Mouse (Mus musculus) gastrocnemius, adult 2 months (tissue): ENCODE results near the gene Trim68. TPM values are rescaled to one million over a fixed set of nuclear protein-coding genes. Genes with fewer than 3 reads are reported as not detected.

ENCODE experiments used
- DNase-seq: peaks from one replicate; pipeline ENCODE4 v3.0.0; 2022
- H3K27ac ChIP-seq: fragments of 200-600 bp; 2 replicates; pipeline ENCODE4 v1.8.1; 2022; ENCODE audit warnings: mild to moderate bottlenecking
- H3K4me3 ChIP-seq: fragments of 200-600 bp; 2 replicates; pipeline ENCODE4 v1.8.1; 2022; ENCODE audit warnings: mild to moderate bottlenecking, moderate library complexity
- CTCF ChIP-seq: fragments of 200-600 bp; IDR thresholded peaks from 2 replicates; pipeline ENCODE4 v1.8.1; 2022; ENCODE audit warnings: antibody characterized with exemption, mild to moderate bottlenecking, moderate library complexity
- intact Hi-C: fragments of 180-260 bp; cut with DNase I; formaldehyde crosslinking; loops from one replicate; pipeline ENCODE4 v1.15.1; 2025
- total RNA-seq, 2 experiments: library from RNA; stranded (reverse); gene quantifications; 2 replicates each; pipeline ENCODE4 v1.2.3; 2021

Trim68 gene
- total RNA-seq, 2 experiments from 2014 or later = 4.0 to 4.8 TPM

DNA sequence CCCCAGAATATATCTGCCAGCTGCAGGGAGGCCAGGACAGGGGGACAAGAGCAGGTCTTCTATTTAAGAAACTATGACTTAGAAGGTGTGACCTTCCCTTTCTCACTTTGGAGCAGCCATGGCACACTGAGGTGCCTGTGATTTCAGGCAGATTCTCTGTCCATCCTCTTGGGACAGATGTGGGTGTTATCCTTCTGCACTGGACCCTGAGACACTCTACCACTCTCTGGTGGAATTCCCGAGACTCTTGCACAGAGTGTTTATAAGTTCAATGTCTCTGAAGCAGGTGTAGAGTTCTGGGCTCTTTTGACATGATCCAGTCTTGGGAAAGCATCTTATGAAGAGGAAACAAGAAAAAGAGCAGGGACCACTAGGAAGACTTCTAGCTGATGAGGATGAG, 49.0 kb downstream of the Trim68 start, which contains the start of gene Olfr554:
Gene Olfr554 (plus strand): TSS at position 301 of the 400 bp plus-strand sequence.
- no peak within 1 kb of the TSS for H3K4me3 ChIP-seq
- DNase-seq = no peak
- no peak within 1 kb of the TSS for H3K27ac ChIP-seq
- intact Hi-C loops = no loop called here
- no peak for TF ChIP-seq CTCF

- Histone ChIP-seq H3K27ac (no peak overlapping the region), H3K4me3 (no peak overlapping the region)
- TF ChIP-seq CTCF = peak; percentile 72
- DNase-seq = no peak
- intact Hi-C loops = loop anchor here (2.0 kb wide), 1 partner anchor 124 kb away; no protein-coding TSS in a partner anchor
These were observed 50.5 kb downstream of the Trim68 start for GRCm38 (mm10) chr7:102636665-102637064.

Other genes with a start within 250 kb of the Trim68 start
- 10 to 100 TPM; 15.3 to 21.8 TPM for gene Rrm1, start 245.6 kb downstream of the Trim68 start, total RNA-seq
- gene Olfr543, start 205.6 kb downstream of the Trim68 start, total RNA-seq = not detected
- not detected for gene Olfr544, start 199.0 kb downstream of the Trim68 start, total RNA-seq
- gene Olfr545, start 187.8 kb downstream of the Trim68 start, total RNA-seq = not detected
- gene Olfr547, start 152.6 kb downstream of the Trim68 start, total RNA-seq = not detected
- not detected for gene Olfr548-ps1, start 146.4 kb downstream of the Trim68 start, total RNA-seq
- not detected for gene Olfr549, start 137.5 kb downstream of the Trim68 start, total RNA-seq
- 1 to 10 TPM; 2.4 to 3.4 TPM for gene Trim21, start 121.8 kb downstream of the Trim68 start, total RNA-seq
- gene Olfr550, start 115.9 kb downstream of the Trim68 start, total RNA-seq = under 1 TPM in 1 of 2 experiments, not detected in 1; 0.17 TPM
- not detected for gene Olfr551, start 95.4 kb downstream of the Trim68 start, total RNA-seq
- gene Olfr552, start 89.6 kb downstream of the Trim68 start, total RNA-seq = under 1 TPM; 0.06 to 0.20 TPM
- not detected for gene Olfr553, start 69.1 kb downstream of the Trim68 start, total RNA-seq
- not detected for gene Olfr554, start 48.9 kb downstream of the Trim68 start, total RNA-seq
- not detected for gene Olfr555, start 28.5 kb downstream of the Trim68 start, total RNA-seq
- not detected for gene Olfr556, start 22.4 kb downstream of the Trim68 start, total RNA-seq
- gene Olfr557, start 8.6 kb upstream of the Trim68 start, total RNA-seq = not detected
- 1 to 10 TPM; 1.4 to 1.5 TPM for gene Olfr558, start 14.9 kb upstream of the Trim68 start, total RNA-seq
- not detected for gene Olfr33, start 31.7 kb upstream of the Trim68 start, total RNA-seq
- gene Olfr559, start 40.2 kb upstream of the Trim68 start, total RNA-seq = not detected
- not detected for gene Olfr560, start 72.0 kb upstream of the Trim68 start, total RNA-seq
- under 1 TPM; 0.33 to 0.61 TPM for gene Olfr78, start 72.1 kb upstream of the Trim68 start, total RNA-seq
- gene Olfr561, start 83.9 kb upstream of the Trim68 start, total RNA-seq = not detected
- gene Olfr564, start 116.2 kb upstream of the Trim68 start, total RNA-seq = not detected
- gene Olfr566, start 171.4 kb upstream of the Trim68 start, total RNA-seq = not detected
- not detected for gene Olfr568, start 189.8 kb upstream of the Trim68 start, total RNA-seq
- not detected for gene Olfr569, start 203.6 kb upstream of the Trim68 start, total RNA-seq
- not detected for gene Olfr570, start 207.2 kb upstream of the Trim68 start, total RNA-seq
- not detected for gene Olfr571, start 230.2 kb upstream of the Trim68 start, total RNA-seq
- not detected for gene Olfr572, start 237.1 kb upstream of the Trim68 start, total RNA-seq